Mouse (Mus musculus) limb, embryonic 10.5 days (tissue): ENCODE results near the gene C2cd2l. TPM values are rescaled to one million over a fixed set of nuclear protein-coding genes. Genes with fewer than 3 reads are reported as not detected.
"Not testable (repeated sequence)": the region's sequence is repeated elsewhere in the genome, so short reads cannot be mapped to it uniquely, and the experiment has no call there.

ENCODE experiments used
- DNase-seq: peaks from one replicate; pipeline ENCODE4 v3.0.0-alpha.2; 2017; ENCODE audit warnings: low spot score
- H3K27ac ChIP-seq: fragments of 300-500 bp; sonication (generic); 2 replicates; pipeline ENCODE4 v1.5.1; 2016; ENCODE audit warnings: mild to moderate bottlenecking
- H3K27me3 ChIP-seq: fragments of 300-500 bp; sonication (generic); 2 replicates; pipeline ENCODE4 v1.6.1; 2016; ENCODE audit warnings: low read depth, mild to moderate bottlenecking; ENCODE audit not compliant: poor library complexity, severe bottlenecking
- H3K36me3 ChIP-seq: fragments of 300-500 bp; sonication (generic); 2 replicates; pipeline ENCODE4 v1.6.1; 2016; ENCODE audit warnings: mild to moderate bottlenecking, moderate library complexity
- H3K4me1 ChIP-seq: fragments of 300-500 bp; sonication (generic); 2 replicates; pipeline ENCODE4 v1.6.1; 2016
- H3K4me3 ChIP-seq: fragments of 300-500 bp; sonication (generic); 2 replicates; pipeline ENCODE4 v1.5.1; 2016; ENCODE audit warnings: mild to moderate bottlenecking, moderate library complexity
- H3K9me3 ChIP-seq: fragments of 300-500 bp; sonication (generic); replicated peaks from 2 replicates; pipeline ENCODE4 v1.6.1; 2016; ENCODE audit warnings: mild to moderate bottlenecking
- WGBS: fragments of 180-500 bp; shearing (Covaris S2); methylation state at CpG from one replicate; pipeline ENCODE4 v1.1.7; 2016; 5-methylcytosine and 5-hydroxymethylcytosine counted together
- polyA plus RNA-seq: library from polyadenylated mRNA; unstranded; fragments of >200 nt; fragmentation: Nextera tagmentation; extraction: Ambion mirVana; gene quantifications from 2 replicates; pipeline ENCODE4 v1.2.1, GENCODE M21; 2016

Gene C2cd2l
- 6.9 and 9.9 TPM in 2 replicates for polyA plus RNA-seq

DNA sequence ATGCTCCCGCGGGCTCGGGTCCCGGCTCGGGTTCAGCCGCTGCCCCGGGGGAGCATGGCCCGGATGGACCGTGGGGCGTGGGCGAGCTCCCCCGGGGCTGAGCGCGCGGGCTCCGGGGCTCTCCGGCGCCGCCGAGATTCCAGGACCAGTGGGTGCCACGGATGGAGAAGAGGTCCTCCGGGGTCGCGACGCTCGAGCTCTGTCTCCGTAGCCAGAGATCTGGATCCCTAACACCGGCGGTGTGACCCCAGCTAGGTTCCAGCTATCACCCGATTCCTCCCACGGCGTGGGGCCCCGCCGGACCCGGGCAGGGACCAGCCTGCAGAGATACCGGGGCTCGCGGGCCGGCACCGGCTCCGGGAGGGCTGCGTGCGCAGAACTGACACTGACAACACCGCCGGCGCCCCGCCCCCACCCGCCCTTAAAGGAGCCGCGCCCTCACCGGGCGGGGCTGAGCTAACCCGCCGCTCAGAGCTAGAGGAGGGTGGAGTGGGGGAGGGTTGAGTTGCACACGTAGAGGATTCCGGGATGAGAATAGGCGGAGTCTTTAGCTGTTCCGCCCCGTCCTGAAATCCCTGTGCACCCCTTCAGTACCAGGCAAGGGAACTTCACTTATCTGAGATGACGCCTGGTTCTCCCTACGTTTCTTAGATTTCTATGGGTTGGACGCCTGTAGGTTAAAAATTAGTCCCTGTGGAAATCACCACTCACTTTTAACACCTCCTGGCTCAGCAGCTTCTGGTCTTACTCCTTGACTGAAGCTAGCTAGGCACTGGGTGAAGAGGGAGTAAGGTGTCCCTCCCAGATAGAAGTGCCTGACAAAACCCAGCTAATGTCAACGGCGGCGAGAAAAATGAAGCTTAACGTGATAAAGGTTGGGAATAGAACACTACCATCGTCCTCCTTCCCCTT lies at the start of gene C2cd2l:
TSS of gene C2cd2l (minus strand) at position 399 of the 912 bp plus-strand sequence.
- H3K4me3 ChIP-seq = peak within 1 kb of the TSS; percentile 75
- peak within 1 kb of the TSS; percentile 77 for H3K27ac ChIP-seq
- peak; percentile 94 for DNase-seq
- H3K36me3 ChIP-seq = peaks cover 23% of the 10 kb centered on the region
- H3K9me3 ChIP-seq = no peaks in the 10 kb centered on the region
- H3K4me1 ChIP-seq = peaks cover 33% of the 10 kb centered on the region
- under 1% methylated on average over 67 of the region's 67 CpGs for WGBS
- peaks cover 13% of the 10 kb centered on the region for H3K27me3 ChIP-seq

DNA sequence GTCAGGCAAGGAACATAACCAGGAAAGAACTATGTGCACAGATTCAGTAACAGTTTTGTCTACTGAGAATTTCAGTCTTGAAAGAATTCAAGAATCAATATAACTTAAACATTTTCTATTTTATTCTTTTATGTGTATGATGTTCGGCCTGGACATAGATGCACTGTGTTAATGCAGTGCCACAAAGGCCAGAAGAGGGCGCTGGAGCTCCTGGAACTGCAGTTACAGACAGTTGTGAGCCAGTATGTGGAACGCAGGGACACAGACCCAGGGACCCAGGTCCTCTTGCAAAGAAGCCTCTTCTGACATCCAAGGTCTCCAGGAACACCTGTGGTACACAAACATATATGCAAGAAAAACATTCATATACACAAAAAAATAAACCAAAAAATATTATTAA lies 44.4 kb upstream of the C2cd2l start:
- no peak overlapping the region for H3K4me3 ChIP-seq
- H3K27ac ChIP-seq = no peak overlapping the region
- 68% methylated on average over 3 of the region's 3 CpGs for WGBS
- DNase-seq = no peak
- H3K27me3 ChIP-seq = no peaks in the 10 kb centered on the region
- peaks cover 4% of the 10 kb centered on the region for H3K36me3 ChIP-seq
- H3K9me3 ChIP-seq = no peaks in the 10 kb centered on the region
- H3K4me1 ChIP-seq = peaks cover 7% of the 10 kb centered on the region

DNA sequence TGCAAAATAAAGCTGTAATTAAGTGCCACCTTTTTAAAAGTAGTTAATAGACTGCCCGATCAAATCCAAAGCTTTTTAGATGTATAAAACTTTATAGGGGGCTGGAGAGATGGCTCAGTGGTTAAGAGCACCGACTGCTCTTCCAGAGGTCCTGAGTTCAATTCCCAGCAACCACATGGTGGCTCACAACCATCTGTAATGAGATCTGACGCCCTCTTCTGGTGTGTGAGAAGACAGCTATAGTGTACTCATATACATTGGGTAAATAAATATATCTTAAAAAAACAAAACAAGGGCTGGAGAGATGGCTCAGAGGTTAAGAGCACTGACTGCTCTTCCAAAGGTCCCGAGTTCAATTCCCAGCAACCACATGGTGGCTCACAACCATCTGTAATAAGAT lies 41.8 kb upstream of the C2cd2l start:
- Histone ChIP-seq H3K36me3 (peaks cover 28% of the 10 kb centered on the region), H3K4me3 (peak overlapping the region; percentile 92), H3K27ac (peak overlapping the region; percentile 86)
- H3K27me3 ChIP-seq, H3K9me3 ChIP-seq, H3K4me1 ChIP-seq, DNase-seq: not testable (repeated sequence)
- WGBS = 49% methylated on average over 4 of the region's 4 CpGs

DNA sequence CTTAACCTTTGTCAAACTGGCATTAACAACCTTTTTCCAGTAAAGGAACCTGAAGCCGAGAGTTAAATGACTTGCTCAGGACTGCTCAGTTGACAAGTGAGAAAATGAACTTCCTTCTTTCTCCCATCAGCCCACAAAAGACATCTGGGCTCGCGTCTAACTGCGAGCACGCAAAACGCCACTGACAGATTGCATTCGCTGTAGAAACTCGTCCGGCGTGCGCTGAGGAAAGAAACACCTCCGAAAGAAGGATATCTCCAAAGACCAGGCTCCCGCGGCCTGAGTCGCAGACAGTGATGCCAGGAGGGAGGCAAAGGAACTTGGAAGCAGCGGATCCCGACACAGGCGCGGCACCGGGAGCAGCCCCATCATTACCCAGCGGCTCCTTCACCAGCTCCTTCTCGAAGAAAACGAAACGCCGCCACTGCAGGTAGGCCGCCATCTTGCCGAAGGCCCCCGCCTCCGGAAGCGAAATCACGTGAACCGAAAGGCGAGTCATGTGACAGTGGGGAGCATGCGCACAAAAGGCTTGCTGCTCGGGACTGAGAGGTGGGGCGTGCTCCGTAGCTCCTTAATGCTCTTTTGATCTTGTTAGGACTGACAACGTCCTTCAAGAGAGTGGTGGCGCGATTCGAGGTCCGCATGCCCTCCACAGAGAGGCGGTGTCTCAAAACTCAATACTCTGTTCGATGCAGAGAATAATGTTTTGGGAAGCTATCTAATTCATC lies 41.3 kb upstream of the C2cd2l start, which contains the start of gene Vps11:
TSS of gene Vps11 (minus strand) at position 481 of the 728 bp plus-strand sequence.
- Histone ChIP-seq H3K4me3 (peak within 1 kb of the TSS; percentile 92), H3K36me3 (peaks cover 33% of the 10 kb centered on the region), H3K9me3 (no peaks in the 10 kb centered on the region), H3K4me1 (peaks cover 7% of the 10 kb centered on the region), H3K27ac (peak within 1 kb of the TSS; percentile 86), H3K27me3 (no peaks in the 10 kb centered on the region)
- DNase-seq = peak; percentile 99
- under 1% methylated on average over 44 of the region's 44 CpGs for WGBS

DNA sequence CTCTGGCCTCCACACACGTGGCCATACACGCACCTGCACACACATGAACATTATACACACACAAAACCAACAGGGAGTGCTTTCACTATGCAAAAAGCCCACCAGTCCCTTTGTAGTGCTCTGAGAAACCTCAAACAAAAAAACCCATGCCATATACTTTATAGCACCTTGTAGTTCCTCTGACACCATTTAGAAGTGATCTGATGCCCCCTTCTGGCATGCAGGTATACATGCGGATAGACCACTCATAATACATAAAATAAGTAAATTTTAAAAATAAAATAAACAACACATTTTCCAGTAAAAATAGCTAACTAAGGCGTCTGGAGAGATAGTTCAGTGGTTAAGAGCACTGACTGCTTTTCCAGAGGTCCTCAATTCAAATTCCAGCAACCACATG lies 37.1 kb upstream of the C2cd2l start:
- Histone ChIP-seq H3K4me3 (no peak overlapping the region), H3K27me3 (no peaks in the 10 kb centered on the region), H3K36me3 (peaks cover 75% of the 10 kb centered on the region), H3K9me3 (no peaks in the 10 kb centered on the region), H3K4me1 (peaks cover 7% of the 10 kb centered on the region), H3K27ac (no peak overlapping the region)
- WGBS = 80% methylated on average over 4 of the region's 4 CpGs
- DNase-seq = no peak

DNA sequence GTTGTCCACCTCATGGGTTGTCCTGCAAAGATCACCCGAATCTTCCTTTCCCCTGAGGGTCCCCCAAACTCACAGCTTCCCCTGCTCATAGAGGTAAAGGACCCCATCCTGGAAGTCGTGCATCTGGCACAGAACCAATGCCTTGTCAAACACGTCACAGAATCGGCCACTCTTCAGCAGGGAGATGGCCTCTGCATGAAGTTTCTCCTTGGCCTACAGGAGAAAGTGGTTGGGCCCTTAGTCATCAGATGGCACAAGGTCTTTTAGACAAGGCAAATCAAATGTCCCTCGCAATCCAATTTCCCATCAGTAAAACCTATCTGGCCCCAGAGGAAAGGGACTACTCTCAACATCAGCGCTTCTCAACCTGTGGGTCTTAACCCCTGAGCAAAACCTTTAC lies 33.1 kb upstream of the C2cd2l start:
- Histone ChIP-seq H3K27ac (no peak overlapping the region), H3K4me3 (no peak overlapping the region), H3K36me3 (peaks cover 100% of the 10 kb centered on the region), H3K4me1 (no peaks in the 10 kb centered on the region), H3K27me3 (no peaks in the 10 kb centered on the region), H3K9me3 (no peaks in the 10 kb centered on the region)
- DNase-seq = no peak
- 97% methylated on average over 6 of the region's 6 CpGs for WGBS

DNA sequence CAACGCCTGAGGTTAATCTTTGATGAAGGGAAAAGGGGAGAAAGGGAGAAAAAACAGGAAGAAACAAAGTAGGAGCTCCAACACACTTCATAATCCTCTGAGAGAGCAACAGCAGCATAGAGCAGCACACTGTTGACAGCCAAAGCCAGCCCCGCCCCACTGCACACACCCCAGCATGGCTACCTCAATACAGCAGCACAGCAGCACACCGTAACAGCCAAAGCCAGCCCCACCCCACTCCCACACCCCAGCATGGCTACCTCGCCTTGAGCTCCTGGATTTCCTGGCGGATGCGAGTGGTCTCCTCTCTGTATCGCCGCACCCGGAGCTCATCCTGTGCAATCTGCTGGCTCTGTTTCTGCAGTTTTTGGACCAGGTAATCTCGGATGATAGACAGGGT lies 32.3 kb upstream of the C2cd2l start:
- Histone ChIP-seq H3K36me3 (peaks cover 100% of the 10 kb centered on the region), H3K27ac (no peak overlapping the region), H3K9me3 (no peaks in the 10 kb centered on the region), H3K27me3 (no peaks in the 10 kb centered on the region), H3K4me3 (no peak overlapping the region), H3K4me1 (no peaks in the 10 kb centered on the region)
- DNase-seq = no peak
- 93% methylated on average over 10 of the region's 10 CpGs for WGBS

DNA sequence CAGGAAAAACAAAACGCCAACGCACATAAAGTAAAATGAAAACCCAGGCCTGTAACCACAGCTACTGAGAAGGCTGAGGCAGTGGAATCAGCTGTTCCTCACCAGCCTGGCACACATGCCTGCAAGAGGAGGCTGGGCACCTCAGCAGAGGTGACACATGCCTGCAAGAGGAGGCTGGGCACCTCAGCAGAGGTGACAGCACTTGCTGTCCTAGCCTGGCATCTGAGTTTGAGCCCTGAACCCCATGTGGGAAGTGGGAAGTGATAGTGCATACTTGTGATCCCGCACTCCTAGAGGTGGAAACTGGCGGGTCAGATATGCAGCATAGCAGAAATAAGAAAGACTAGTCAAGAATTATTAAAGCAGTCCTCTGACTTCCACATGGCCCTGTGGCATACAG lies 31.3 kb upstream of the C2cd2l start:
- no peak overlapping the region for H3K27ac ChIP-seq
- H3K4me3 ChIP-seq = no peak overlapping the region
- H3K27me3 ChIP-seq = no peaks in the 10 kb centered on the region
- no peak for DNase-seq
- no peaks in the 10 kb centered on the region for H3K4me1 ChIP-seq
- WGBS = 95% methylated on average over 4 of the region's 4 CpGs
- no peaks in the 10 kb centered on the region for H3K9me3 ChIP-seq
- H3K36me3 ChIP-seq = peaks cover 100% of the 10 kb centered on the region

DNA sequence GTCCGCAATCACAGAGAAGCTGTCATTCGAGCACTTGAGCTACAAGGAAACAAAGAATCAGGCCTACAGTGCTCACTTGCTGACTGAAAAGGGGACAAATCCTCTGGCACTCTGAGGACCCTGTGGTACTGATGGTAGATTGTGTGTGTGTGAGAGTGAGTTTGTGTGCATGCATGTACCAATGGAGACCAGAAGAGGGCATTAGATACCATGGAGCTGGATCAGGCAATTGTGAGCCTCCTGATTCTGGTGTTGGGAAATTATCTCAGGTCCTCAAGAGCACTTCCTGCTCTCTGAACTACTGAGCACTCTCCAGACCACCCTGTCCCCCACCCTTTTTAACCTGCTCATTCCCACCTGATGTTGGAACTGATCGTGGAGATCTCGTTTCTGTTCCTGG lies 28.5 kb upstream of the C2cd2l start:
- Histone ChIP-seq H3K27ac (no peak overlapping the region), H3K4me1 (peaks cover 3% of the 10 kb centered on the region; the same call in 1 of the 2 replicates), H3K36me3 (peaks cover 81% of the 10 kb centered on the region), H3K27me3 (no peaks in the 10 kb centered on the region), H3K4me3 (no peak overlapping the region), H3K9me3 (no peaks in the 10 kb centered on the region)
- DNase-seq = no peak
- 93% methylated on average over 4 of the region's 4 CpGs for WGBS

DNA sequence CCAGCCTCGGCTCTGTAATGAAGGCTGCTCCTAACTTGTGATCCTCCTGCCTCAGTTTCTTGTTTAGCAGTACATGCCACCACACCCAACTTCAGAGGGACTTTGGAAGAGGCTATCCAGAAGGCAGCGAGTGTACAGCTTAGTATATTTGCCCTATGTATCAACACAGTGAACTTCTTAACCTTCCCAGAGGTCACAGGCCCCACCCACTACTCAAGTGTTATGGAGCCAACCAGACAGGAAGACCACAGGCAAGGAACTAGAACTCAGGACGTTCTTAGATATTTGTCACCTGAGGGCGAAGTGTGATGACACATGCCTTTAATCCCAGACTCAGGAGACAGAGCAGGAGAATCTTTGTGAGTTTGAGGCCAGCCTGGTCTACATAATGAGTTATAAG lies 27.5 kb upstream of the C2cd2l start:
- H3K36me3 ChIP-seq = peaks cover 72% of the 10 kb centered on the region
- 89% methylated on average over 4 of the region's 4 CpGs for WGBS

DNA sequence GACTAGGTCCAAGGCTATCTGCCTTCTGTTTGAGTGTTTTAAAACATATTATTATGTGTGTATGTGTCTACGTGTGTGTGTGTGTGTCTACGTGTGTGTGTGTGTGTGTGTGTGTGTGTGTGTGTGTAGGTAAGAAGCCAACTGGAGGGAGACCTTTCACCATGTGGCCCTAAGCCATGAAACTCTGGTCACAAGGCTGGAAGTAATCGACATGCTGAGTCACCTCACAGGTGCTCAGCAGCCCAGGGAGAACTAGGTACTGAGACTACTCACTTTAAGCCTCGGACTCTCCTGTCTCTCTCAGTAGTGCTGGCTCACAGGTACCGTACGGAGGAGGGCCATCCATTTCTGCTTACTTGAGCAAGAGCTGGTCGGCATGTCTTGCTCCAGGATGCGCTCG lies 27.1 kb upstream of the C2cd2l start:
- no peaks in the 10 kb centered on the region for H3K9me3 ChIP-seq
- H3K4me1 ChIP-seq = peaks cover 17% of the 10 kb centered on the region
- WGBS = 95% methylated on average over 9 of the region's 9 CpGs
- no peak for DNase-seq
- peaks cover 67% of the 10 kb centered on the region for H3K36me3 ChIP-seq
- H3K27ac ChIP-seq = no peak overlapping the region
- H3K4me3 ChIP-seq = no peak overlapping the region
- no peaks in the 10 kb centered on the region for H3K27me3 ChIP-seq

More for the DNA sequence above, 27.5 kb upstream of the C2cd2l start:
- H3K4me1 ChIP-seq = peaks cover 12% of the 10 kb centered on the region
- H3K4me3 ChIP-seq = no peak overlapping the region
- H3K9me3 ChIP-seq = no peaks in the 10 kb centered on the region
- H3K27me3 ChIP-seq = no peaks in the 10 kb centered on the region
- H3K27ac ChIP-seq = no peak overlapping the region
- DNase-seq = no peak

DNA sequence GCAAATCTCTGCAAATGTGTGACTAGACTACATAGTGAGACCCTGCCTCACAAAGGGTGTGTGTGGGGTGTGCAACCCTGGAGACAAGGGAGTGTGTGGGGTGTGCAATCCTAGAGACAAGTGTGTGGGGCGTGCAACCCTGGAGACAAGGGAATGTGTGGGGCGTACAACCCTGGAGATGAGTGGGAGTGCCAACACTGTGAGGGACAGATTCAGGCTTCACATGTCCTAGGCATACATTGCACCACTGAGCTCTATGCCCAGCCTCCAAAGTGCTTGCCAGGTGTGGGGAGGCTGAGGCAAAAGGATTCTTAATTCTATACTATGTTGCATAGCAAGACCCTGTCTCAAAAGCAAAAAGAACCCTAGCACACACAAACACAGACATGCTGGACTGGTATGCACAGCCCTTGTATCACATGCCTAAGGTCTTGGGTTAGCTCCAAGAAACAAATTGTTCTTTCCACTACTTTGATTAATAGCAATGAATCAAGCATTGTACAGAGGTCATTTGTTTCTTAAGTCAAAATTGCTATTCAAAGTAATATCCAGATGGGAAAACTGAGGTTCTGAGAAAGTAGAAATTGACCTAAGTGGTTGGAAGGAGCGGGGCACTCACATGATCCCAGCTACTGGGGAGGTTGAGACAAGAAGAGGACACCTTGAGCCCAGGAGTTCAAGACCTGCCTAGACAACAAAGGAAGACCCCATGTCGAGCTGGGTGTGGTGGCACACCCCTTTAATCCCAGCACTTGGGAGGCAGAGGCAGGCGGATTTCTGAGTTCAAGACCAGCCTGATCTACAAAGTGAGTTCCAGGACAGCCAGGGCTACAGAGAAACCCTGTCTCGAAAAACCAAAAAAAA lies 25.7 kb upstream of the C2cd2l start:
- Histone ChIP-seq H3K4me3 (no peak overlapping the region), H3K9me3 (no peaks in the 10 kb centered on the region), H3K27me3 (no peaks in the 10 kb centered on the region), H3K36me3 (peaks cover 67% of the 10 kb centered on the region), H3K4me1 (peaks cover 20% of the 10 kb centered on the region), H3K27ac (no peak overlapping the region)
- DNase-seq = no peak
- 89% methylated on average over 6 of the region's 6 CpGs for WGBS
